Mouse (Mus musculus) liver, embryonic 16.5 days (tissue): ENCODE measurements around the gene Ptcd3. TPM values are rescaled to one million over a fixed set of nuclear protein-coding genes. Genes with fewer than 3 reads are reported as not detected.

ENCODE experiments used
- ATAC-seq: fragments of 200-750 bp; cut with Nextera tagmentation; 2 replicates; pipeline ENCODE4 v1.8.0; 2017; ENCODE audit warnings: low read depth, mild to moderate bottlenecking, moderate number of reproducible peaks, moderate library complexity
- H3K27ac ChIP-seq: fragments of 300-500 bp; sonication (generic); 2 replicates; pipeline ENCODE4 v1.5.1; 2014; ENCODE audit warnings: mild to moderate bottlenecking, low read length
- H3K27me3 ChIP-seq: fragments of 300-500 bp; sonication (generic); 2 replicates; pipeline ENCODE4 v1.6.1; 2014; ENCODE audit warnings: low read depth, low read length, mixed read lengths; ENCODE audit not compliant: control insufficient read depth, insufficient read depth
- H3K36me3 ChIP-seq: fragments of 300-500 bp; sonication (generic); 2 replicates; pipeline ENCODE4 v1.6.1; 2014; ENCODE audit warnings: mild to moderate bottlenecking; ENCODE audit not compliant: control insufficient read depth, insufficient read depth
- H3K4me1 ChIP-seq: fragments of 300-500 bp; sonication (generic); 2 replicates; pipeline ENCODE4 v1.6.1; 2014; ENCODE audit warnings: low read depth, low read length, mixed read lengths; ENCODE audit not compliant: control insufficient read depth
- H3K4me2 ChIP-seq: fragments of 300-500 bp; sonication (generic); 2 replicates; pipeline ENCODE4 v1.6.1; 2014; ENCODE audit warnings: low read depth, low read length, mixed read lengths
- H3K4me3 ChIP-seq: fragments of 300-500 bp; sonication (generic); 2 replicates; pipeline ENCODE4 v1.5.1; 2014; ENCODE audit warnings: low read depth, mild to moderate bottlenecking, low read length
- H3K9ac ChIP-seq: fragments of 300-500 bp; sonication (generic); 2 replicates; pipeline ENCODE4 v1.6.1; 2014; ENCODE audit warnings: low read depth, low read length
- H3K9me3 ChIP-seq: fragments of 300-500 bp; sonication (generic); replicated peaks from 2 replicates; pipeline ENCODE4 v1.6.1; 2016; ENCODE audit warnings: low read length; ENCODE audit not compliant: control insufficient read depth
- WGBS: fragments of 180-500 bp; shearing (Covaris S2); extraction: QIAGEN DNeasy Blood & Tissue Kit; methylation state at CpG from one replicate; pipeline ENCODE4 v1.1.7; 2014; ENCODE audit not compliant: insufficient replicate concordance; 5-methylcytosine and 5-hydroxymethylcytosine counted together
- polyA plus RNA-seq: library from polyadenylated mRNA; unstranded; fragments of >200 nt; fragmentation: Nextera tagmentation; extraction: Ambion mirVana; gene quantifications from 2 replicates; pipeline ENCODE4 v1.2.1, GENCODE M21; 2015

Ptcd3 gene
- polyA plus RNA-seq, 1 experiment from 2014 or later: 47.5 TPM

- Histone ChIP-seq H3K4me3 (no peak overlapping the region), H3K4me2 (no peak overlapping the region), H3K36me3 (0 out of 2 replicates have a peak, but pooled peaks cover 2% of the 10 kb centered on the region), H3K27ac (no peak overlapping the region), H3K27me3 (no peaks in the 10 kb centered on the region), H3K4me1 (peaks cover 18% of the 10 kb centered on the region), H3K9me3 (no peaks in the 10 kb centered on the region), H3K9ac (no peak overlapping the region)
- 24% methylated on average over 2 of the region's 2 CpGs for WGBS
- ATAC-seq: no peak
Measured at GRCm38 (mm10) chr6:71836811-71837210, 71.7 kb downstream of the Ptcd3 start.

- H3K4me3 ChIP-seq: peak overlapping the region; percentile 97
- peaks cover 19% of the 10 kb centered on the region for H3K4me1 ChIP-seq
- peak; percentile 97 for ATAC-seq
- peak overlapping the region; percentile 94 for H3K9ac ChIP-seq
- H3K27me3 ChIP-seq: no peaks in the 10 kb centered on the region
- under 1% methylated on average over 21 of the region's 21 CpGs for WGBS
- H3K36me3 ChIP-seq: 0 out of 2 replicates have a peak, but pooled peaks cover 2% of the 10 kb centered on the region
- peak overlapping the region; percentile 86 for H3K4me2 ChIP-seq
- H3K27ac ChIP-seq: peak overlapping the region; percentile 96
- H3K9me3 ChIP-seq: no peaks in the 10 kb centered on the region
Measured at GRCm38 (mm10) chr6:71831581-71831960, 77.0 kb downstream of the Ptcd3 start.

GRCm38 (mm10) chr6:71830690-71831580 lies 77.6 kb downstream of the Ptcd3 start, which contains the start of gene Immt:
Gene Immt, plus strand, starts transcription at chr6:71831331.
- ATAC-seq: peak; percentile 97
- peak within 1 kb of the TSS; percentile 97 for H3K4me3 ChIP-seq
- H3K4me2 ChIP-seq: peak within 1 kb of the TSS; percentile 86
- peaks cover 17% of the 10 kb centered on the region for H3K4me1 ChIP-seq
- peak within 1 kb of the TSS; percentile 94 for H3K9ac ChIP-seq
- H3K27me3 ChIP-seq: no peaks in the 10 kb centered on the region; the same call in 1 of the 2 replicates
- no peaks in the 10 kb centered on the region for H3K9me3 ChIP-seq
- H3K27ac ChIP-seq: peak within 1 kb of the TSS; percentile 96
- 0 out of 2 replicates have a peak, but pooled peaks cover 2% of the 10 kb centered on the region for H3K36me3 ChIP-seq
- under 1% methylated on average over 64 of the region's 64 CpGs for WGBS

Other genes starting within 250 kb of the Ptcd3 start
- 3.2 and 3.4 TPM in 2 replicates for gene Reep1, start 201.2 kb downstream of the Ptcd3 start, polyA plus RNA-seq
- gene Mrpl35, start 81.8 kb downstream of the Ptcd3 start, polyA plus RNA-seq: 51.1 and 55.0 TPM in 2 replicates
- gene Immt, start 77.4 kb downstream of the Ptcd3 start, polyA plus RNA-seq: 111 and 113 TPM in 2 replicates
- 13.8 and 14.3 TPM in 2 replicates for gene Polr1a, start 303 bp upstream of the Ptcd3 start, polyA plus RNA-seq
- gene St3gal5, start 188.8 kb upstream of the Ptcd3 start, polyA plus RNA-seq: 199 and 206 TPM in 2 replicates